Mouse (Mus musculus) CH12F3 (cell line): ENCODE results near the gene Orai1.
"Not testable (repeated sequence)": the region's sequence is repeated elsewhere in the genome, so short reads cannot be mapped to it uniquely, and the experiment has no call there.

ENCODE experiments used
- in situ Hi-C: fragments of 300-500 bp; cut with MboI; formaldehyde crosslinking; loops from 2 replicates; pipeline ENCODE4 v1.14.3; 2020; ENCODE audit warnings: low sequenced_read_pairs

The Orai1 gene

DNA sequence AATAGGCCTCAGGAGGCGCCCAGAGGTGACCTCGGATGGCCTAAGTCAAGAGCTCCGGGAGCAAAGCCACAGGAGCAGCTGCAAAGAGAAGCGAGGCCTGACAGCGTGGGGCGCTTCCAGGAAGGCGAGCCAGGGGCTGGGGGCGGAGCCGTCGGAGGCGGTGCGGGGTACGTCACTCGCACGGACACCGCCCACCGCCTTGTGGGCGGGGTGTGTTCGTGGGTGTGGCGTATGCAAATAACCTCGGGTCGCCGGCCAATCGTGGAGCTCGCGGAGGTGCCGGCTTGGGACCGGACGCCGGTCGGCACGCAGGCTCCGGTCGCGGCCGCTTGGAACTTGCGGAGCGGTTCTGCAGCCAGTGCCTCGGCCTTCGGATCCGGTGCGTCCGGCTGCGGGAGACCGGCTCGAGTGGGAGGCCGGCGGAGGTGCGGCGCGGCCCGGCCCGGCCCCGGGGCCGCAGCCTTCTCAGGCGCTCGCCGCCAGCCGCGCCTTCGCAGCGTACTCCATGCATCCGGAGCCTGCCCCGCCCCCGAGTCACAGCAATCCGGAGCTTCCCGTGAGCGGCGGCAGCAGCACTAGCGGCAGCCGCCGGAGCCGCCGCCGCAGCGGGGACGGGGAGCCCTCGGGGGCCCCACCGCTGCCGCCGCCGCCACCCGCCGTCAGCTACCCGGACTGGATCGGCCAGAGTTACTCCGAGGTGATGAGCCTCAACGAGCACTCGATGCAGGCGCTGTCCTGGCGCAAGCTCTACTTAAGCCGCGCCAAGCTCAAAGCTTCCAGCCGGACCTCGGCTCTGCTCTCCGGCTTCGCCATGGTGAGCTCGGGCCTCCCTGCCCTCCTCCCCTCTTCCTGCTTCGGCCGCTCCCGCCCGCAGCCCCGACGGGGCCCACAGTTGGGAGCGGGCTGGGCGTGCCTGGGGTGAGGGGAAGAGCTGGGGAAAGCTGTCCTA lies at the start of gene Orai1:
TSS of gene Orai1 (plus strand) at position 322 of the 949 bp plus-strand sequence.
- in situ Hi-C loops, result no loop called here

DNA sequence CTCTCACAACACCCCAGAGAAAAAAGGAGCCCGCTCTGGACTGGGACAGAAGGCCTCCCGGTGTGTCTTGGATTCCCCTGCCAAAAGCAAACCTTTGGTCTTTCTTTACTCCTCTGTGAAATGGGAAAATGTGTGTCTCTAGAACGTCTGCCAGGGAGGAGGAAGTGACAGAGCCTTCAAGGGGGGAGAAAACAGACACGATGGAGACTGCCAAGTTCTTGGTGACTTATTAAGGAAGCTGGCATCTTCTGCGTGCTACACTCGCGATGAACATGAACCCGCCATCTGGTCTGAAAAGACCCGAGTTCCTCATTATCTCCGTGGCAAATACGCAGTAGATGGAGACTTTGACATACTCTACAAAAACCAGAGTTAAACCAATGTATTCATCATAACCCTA lies 49.4 kb upstream of the Orai1 start:
- in situ Hi-C loops, result no loop called here

- in situ Hi-C loops, result no loop called here
Observed at GRCm38 (mm10) chr5:122968322-122968721, 46.6 kb upstream of the Orai1 start.

GRCm38 (mm10) chr5:122970056-122970455 lies 44.8 kb upstream of the Orai1 start:
- in situ Hi-C loops, result no loop called here

DNA sequence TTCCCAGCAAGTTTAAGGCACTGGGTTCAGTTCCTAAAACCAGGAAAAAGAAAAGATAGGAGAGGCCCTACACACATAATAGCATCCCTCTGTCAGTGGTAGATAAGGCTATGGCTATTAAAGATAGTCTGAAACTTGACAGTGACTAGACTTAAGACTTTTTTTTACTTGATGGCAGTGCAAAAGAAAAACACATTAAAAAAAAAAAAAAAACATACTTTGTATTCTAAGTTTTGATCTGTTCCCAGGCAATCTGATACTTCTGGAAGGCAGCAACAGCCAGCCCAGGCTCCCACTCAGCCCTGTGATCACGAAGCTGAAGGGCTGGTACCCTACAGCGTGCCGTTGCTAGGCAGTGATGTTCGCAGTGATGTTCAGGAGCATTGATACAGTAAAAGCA lies 43.4 kb upstream of the Orai1 start:
- in situ Hi-C loops, result no loop called here

DNA sequence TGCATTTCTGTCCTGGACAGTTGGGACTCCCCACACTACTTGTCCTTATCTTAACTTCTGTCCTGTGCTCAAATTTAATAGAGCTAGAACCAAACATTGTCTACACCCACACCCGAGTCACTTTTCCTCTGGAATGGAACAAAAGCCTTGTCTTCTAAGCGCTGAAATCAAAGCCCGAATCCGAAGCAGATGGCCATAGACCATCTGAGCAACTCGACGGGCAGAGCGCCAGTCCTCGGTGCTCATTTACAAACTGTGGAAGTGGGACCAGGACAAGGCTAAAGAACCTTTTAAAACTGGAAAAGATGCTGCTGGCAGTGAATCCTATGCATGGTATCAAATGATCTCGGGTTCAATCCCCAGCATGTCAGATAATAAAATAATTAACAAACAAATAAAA lies 42.8 kb upstream of the Orai1 start:
- in situ Hi-C loops, result no loop called here

GRCm38 (mm10) chr5:122974701-122975100 lies 40.2 kb upstream of the Orai1 start:
- in situ Hi-C loops, result not testable (repeated sequence)

DNA sequence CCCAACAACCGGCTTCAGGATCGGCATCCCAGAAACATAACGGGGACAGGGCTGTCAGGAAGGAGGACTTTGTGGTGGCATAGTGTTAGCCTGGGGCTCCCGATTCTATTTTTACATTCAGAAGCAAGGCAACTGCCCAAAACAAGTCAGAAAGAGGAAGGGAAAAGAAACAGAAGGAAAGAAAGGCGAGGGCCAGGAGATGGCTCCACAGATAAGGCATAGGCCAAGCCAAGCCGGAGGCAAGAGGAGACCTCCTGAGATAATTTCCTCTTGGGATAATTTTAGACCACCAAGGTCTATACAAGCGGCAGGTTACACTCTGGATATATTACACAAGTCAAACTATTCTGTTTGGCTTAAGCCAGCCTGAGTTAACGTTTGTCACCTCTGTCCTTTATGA lies 35.9 kb upstream of the Orai1 start:
- in situ Hi-C loops, result no loop called here

- in situ Hi-C loops, result no loop called here
Observed at GRCm38 (mm10) chr5:122984483-122984882, 30.4 kb upstream of the Orai1 start.

- in situ Hi-C loops, result no loop called here
Observed at GRCm38 (mm10) chr5:122985276-122985675, 29.6 kb upstream of the Orai1 start.

- in situ Hi-C loops, result no loop called here
Observed at GRCm38 (mm10) chr5:122986091-122986493, 28.8 kb upstream of the Orai1 start.

DNA sequence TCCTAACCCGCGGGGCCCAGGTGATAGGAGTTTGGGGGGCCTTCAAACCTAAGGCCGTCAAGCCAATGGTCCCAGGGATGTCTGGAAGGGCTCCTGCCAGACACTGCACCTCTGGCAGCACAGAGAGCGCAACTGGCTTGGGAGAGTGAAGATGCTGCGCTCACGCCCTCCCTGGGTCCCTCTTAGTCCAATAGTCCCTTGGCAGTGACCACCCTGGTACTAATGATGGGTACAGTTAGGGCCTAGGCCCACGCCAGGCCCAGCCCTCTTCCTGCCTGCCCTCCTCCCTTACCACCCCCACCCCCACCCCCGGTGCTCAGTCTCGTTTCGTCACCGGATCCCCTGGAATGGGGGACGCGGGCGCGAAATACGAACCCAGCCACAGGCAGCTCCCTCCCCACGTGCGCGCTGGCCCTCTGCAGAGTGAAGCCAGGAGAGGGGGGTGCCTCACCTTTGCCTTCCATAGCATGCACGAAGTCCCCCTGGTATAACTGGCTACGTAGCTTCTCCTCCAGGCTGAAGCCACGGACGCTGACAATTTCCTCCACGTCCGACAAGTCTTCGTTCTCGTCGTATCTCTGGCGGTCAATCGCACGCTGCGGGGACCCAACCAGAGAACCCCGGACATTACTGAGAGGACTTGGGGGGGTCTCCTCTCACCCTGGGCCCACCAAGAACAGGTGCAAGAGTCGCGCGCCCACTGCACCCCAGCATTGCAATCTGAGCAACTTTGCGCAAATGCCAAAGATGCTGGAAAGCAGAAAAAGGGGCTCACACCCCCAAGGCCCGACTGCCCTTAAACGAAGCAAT lies 27.5 kb upstream of the Orai1 start:
- in situ Hi-C loops, result no loop called here

DNA sequence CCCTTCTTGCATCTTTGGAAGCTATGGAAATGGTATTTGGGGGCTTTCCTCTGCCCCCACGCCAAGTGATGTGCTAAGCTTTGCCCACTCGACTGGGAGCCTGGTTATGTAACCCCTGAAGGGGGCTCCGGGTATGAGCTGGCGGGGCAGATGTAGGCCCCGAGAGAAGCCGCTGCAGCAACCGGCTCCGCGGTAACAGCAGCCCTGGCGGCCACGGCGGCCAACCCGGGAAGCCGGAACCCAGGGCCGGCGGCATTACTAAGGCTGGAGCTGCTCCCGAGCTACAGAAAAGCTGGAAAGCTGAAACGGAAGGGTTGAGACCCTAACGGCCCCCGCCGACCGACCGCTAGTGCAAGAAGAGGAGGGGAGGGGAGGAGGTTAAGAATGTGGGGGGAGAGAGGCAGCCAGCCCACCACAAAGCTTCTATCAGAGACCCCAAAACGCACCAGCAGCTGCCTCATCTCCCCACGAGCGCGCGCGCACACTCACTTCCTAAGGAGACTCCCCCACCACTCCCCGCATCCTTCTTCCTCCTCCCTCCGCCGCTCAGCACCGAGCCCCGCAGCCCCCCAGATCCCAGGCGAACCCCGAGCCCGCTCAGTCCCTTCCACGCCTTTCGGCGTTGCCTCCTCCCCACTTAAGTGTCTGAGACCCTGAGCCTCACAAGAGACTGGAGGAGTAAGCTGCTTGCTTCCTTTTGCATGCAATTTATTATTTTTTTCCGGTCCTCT lies 26.7 kb upstream of the Orai1 start:
- in situ Hi-C loops, result no loop called here

DNA sequence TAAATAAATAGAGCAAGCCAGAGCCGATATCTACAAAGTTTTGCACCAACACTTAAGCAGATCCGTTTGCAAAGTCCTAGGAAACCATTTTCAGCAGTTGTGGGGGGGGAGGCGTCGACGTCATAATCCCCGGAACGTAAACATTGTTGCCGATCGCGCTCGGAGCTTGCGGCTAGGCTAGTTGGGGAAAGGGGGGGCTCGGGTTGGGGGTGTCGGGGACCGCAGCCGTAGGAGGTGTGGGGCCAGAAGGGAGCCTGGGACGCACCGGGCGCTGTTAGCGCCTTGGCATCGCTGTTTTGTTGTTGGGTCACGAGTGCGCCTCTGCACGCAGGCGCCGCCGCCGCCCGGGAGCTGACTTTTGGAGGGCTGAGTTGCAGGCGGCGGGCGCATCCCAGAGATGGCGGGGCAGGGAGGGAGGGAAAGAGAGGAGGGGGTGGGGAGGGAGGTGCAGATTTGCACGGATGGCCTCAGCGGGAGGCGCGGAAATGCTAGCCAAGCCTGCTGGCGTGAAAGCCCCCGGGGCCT lies 25.8 kb upstream of the Orai1 start:
- in situ Hi-C loops, result no loop called here

DNA sequence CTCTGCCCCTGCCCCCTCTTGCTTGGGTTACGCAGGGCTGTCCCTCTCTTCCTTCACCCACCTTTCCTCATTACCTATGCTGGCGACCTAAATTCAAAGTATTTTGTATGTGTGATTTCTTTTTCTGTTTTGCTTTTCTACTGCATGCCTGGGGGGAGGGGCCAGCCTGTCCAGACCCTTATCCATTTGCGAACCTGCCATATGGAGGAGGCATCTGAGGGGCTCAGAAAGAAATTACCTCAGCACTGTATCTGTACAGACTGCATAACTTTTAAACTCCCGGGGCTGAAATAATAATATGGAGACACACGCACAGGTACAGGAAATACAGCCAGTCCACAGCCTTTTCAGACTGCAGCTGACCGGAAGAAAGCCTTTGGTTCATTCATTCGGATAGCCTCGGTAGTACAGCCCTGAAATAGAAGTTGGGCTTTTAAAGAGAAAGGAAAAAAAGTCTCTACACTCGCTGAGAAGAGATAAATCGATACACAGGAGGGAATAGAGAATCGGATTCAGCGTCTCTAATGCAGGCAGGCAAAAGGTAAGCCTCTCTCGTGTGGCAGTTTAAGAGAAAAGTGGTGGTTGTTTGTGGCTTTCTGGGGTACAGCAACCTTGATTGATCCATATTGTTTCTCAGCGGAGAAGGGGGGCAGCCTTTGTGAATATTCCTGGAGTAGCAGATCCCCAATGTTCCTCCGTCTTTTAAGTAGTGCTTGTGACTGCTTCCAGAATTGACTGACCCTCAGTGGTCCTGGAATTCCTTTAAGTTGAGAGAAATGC lies 25.1 kb upstream of the Orai1 start, which contains the start of gene Kdm2b:
TSS of gene Kdm2b (minus strand) at position 273 of the 780 bp plus-strand sequence.
- in situ Hi-C loops, result no loop called here

DNA sequence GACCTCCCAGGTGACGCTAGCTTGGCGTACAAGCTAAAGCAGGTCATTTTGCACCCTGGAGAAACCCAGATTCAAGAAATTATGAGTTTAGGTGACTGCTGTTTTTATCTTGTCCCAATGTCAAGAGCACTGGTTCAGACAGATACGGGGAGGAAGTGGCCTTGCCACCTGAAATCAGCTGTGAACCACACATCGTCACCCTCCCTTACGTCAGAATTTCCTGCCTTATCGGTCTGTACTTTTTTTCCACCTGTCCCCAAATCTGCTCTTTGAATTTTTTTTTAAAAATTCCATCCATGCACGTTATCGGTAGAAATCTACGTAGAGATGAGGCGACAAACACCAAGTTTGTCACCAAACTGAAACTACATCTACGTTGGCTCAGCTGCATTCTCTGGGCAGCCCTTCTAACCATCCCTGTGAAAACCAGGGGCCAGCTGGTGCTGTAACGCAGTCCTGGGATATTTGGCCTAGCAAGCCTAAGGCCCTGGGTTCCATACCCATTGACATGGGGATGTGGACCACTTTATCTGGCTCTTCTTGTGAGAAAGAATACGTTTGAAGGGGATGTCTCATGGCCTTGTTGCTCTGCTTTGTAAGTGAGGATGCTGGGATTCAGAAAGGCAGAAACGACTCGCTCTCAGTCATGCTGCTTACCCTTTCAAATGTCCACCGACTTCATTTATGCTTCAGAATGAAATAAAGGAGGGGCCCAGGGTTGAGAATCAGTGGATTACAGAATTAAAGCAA lies 24.3 kb upstream of the Orai1 start:
- in situ Hi-C loops, result no loop called here

- in situ Hi-C loops, result no loop called here
Observed at GRCm38 (mm10) chr5:122991350-122992004, 23.4 kb upstream of the Orai1 start.

- in situ Hi-C loops, result no loop called here
Observed at GRCm38 (mm10) chr5:122993811-122994210, 21.1 kb upstream of the Orai1 start.
